Mouse (Mus musculus): ENCODE results near the gene Vps29.
"Not testable (repeated sequence)": the region's sequence is repeated elsewhere in the genome, so short reads cannot be mapped to it uniquely, and the experiment has no call there.

GRCm38 (mm10) chr5:122318976-122319375 is 35.2 kb upstream of the Vps29 start:
- TF ChIP-seq CTCF (IDR thresholded peaks at IDR 0.05; ENCODE audit: low read depth, low read length); POLR2A (IDR thresholded peaks at IDR 0.05; ENCODE audit: insufficient read depth, low read length); EP300 (IDR thresholded peaks at IDR 0.05; ENCODE audit: insufficient read depth, low read depth, low read length): not testable (repeated sequence)

Measured in ES-Bruce4 (cell line).